Mouse (Mus musculus) urinary bladder, postnatal 25 days (tissue): ENCODE data around the gene Abcb6.

Experiments used
- DNase-seq: peaks from one replicate; pipeline ENCODE4 v3.0.0; 2022; ENCODE audit warnings: low spot score

Gene Abcb6

GRCm38 (mm10) chr1:75145589-75145988 lies 34.6 kb downstream of the Abcb6 start:
- no peak for DNase-seq

DNA sequence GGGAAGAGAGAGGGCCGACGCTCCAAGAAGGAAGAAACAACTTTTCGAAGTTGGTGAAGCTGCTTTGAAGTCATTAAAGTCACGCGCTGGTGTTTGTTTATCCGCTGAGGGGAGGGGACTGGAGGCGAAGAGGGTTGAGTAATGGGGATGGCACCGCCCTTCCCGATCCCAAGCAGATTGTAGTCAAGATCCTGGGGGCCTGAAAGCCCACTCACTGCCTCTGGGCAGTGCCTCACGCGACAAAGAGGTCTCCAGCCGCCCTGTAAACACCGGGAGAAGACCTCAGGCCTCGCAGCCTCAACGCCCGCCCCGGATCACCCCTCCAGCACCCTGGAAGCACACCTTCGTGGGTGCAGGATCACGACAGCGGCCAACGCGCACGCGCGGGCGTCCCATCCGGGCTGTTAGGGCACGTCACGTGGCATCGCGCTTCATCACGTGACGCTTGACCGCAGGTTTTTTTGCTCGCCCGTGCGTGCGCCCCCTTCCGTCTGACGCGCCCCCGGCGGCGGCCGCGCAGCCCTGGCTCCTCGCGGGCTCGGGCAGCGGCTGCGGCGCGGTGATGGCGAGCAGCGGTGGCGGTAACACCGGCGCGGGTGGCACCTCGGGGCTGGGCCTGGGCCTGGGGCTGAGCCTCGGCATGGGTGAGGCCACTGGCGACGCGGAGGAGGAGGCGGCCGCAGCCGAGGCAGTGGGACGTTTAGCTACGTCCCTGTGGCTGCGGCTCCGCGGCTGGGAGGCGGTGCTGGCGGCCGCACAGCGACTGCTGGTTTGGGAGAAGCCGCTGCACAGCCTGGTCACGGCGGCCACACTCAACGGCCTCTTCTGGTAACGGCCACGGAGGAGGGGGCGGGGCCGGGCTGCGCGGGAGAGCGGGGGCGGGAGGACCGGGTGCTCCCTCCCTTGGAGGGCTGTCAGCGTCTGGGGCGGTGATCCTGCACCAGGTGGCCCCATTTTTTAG lies 37.6 kb downstream of the Abcb6 start, which contains the start of the genes Cnppd1 and Retreg2:
Cnppd1 (minus strand) TSS at position 411 of the 961 bp plus-strand sequence.
Retreg2 (plus strand) TSS at position 478 of the 961 bp plus-strand sequence.
- peak; percentile 96 for DNase-seq

DNA sequence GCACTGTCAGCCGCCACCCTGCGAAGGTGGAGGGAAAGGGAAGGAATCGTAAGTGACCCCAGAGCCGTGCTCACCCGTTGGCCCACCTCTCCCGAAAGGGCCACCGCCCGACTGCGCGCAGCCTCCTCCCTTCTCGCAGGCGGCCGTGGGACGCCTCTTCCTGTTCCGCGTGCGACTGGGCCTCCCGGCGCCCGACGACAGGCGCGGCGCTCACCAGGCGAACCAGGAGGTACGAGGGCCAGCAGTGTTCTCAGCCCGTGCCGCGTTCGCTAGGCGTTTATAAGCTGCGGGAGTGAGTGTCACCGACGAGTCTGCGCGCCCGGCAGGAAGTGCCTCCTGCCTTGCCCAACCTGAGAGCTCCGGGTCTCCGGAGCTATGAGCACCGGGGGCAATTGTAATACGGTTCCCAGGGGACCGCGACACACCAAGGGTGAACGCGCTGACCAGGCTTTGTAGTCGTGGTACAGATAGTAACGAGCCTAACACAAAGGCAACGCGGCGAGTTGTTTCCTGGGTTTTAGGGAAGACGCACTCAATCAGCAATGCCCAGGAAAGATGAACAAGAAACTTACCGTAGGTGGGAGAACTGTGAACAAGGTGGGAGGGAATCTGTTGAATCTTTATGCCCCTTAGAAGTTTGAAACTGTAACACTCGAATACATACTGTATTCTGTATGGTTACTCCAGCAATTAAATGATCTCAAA lies 38.6 kb downstream of the Abcb6 start:
- DNase-seq = peak; percentile 62

DNA sequence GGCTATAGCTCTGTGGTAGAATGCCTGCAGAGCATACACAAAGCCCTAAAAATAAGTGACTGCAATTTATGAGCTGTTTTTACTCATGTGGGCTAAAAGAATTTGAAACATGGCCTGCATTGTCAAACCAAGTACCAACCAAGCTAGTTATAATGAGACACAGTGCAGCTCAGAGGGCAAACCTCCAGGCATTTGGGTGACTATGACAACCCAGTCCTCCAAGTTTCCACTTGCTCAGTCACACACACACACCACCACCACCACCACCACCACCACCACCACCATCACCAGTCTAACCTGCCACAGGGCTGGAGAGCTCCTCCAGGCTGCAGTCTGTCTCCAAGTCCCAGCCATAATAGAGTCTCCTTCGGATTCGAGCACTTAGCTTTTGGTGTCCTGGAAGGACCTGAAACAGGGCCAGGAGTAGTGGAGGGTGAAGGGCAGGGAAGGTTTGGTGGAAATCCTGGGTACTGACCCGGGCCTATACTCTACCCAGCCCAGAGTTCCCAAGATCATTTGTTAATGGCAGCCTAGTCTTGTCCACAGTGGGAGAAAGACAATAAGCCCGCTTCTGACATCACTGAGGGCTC lies 39.5 kb downstream of the Abcb6 start:
- no peak for DNase-seq

DNA sequence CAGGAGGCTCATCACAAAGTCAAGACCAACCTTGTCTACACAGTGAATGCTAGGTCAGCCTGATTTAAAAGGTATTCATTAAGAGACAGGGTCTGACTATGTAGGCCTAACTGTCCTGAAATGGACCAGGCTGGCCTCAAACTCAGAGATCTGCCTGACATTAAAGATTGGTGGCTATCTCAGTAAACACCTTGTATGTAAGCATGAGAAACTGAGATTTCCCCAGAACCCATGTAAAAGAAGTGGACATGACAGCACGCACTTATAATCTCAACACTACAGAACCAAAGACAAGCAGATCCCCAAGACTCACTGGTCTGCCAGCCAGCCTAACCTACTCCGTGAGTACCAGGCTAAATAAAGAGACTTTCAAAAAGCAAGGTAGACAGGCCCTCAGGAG lies 41.7 kb downstream of the Abcb6 start:
- no peak for DNase-seq

DNA sequence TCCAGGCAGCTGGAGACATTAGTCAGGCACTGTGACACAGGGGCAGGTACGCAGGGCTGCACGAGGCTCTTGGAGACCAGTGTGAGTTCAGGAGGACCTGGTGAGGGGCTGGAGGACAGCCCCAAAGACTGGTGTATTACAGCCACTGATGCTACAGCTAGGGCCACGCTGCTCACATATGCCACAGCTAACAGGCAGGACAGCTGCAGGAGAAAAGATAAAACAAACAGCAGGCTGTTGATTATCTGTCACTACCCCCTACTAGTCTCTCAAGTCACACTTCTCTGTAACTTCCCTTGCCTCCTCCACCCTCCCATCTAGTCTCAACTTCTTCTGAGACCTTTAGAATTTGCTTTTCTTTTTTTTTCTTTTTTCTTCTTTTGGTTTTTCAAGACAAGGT lies 43.5 kb downstream of the Abcb6 start:
- DNase-seq = no peak

DNA sequence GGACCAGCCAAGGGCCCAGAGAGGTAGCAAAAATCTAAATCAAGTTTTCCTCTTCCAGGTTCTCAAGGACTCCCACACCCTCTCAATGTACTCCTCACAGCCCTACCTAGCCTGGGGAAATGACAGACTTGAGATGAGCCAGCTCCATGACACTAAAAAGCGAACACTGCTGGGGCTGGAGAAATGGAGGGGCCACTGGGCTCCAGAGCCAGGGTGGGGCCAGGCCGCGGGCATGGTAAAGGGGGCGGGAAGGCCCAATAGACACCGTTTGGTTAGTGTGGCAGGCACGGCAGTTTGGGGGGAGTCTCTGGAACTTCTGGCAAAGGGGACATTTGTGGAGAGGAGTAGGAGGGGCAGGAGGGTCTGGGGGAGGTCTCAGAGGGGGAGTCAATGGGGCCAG lies 43.9 kb downstream of the Abcb6 start:
- DNase-seq = no peak

DNA sequence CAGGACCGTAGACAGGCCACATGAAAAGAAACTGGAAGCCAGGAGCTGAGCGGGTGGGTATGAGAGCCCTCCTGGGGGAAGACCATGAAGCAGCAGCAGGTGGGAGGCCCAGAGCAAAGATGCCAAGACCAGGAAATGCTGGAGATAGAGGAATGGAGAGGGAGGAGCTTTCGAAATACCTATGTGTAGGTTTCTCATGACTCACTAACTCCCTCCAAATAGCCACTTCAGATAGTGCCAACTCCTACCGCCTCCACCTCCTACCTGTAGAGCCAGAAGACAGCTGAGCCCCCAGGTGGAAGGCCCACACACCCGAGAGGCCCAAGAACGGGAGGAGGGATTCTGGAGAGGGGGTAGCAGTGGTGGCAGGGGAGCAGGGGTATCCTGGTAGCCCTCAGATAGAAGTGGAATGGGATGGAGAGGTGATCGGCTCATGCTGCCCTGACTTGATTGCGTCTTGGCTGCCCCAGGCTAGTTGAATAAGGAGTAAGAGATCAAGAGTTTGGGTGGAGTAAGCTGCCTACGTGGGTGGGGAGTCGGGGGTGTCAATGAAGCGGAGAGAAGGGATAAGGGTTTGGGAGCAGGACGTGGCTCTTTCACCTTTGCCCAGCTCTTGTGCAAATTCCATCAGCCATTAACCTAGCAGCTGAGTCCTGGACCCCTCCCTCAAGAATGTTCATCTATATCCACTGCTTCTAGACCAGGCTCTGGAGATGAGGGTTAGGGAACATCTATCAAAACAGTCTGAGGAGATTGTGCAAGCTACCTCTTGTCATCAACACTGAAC lies 46.6 kb downstream of the Abcb6 start, which contains the start of gene Slc23a3:
Slc23a3 (minus strand) TSS at position 470 of the 787 bp plus-strand sequence.
- DNase-seq = no peak

GRCm38 (mm10) chr1:75128641-75129040 lies 51.6 kb downstream of the Abcb6 start:
- DNase-seq = no peak

- no peak for DNase-seq
These were observed 54.8 kb downstream of the Abcb6 start for GRCm38 (mm10) chr1:75125418-75125817.

DNA sequence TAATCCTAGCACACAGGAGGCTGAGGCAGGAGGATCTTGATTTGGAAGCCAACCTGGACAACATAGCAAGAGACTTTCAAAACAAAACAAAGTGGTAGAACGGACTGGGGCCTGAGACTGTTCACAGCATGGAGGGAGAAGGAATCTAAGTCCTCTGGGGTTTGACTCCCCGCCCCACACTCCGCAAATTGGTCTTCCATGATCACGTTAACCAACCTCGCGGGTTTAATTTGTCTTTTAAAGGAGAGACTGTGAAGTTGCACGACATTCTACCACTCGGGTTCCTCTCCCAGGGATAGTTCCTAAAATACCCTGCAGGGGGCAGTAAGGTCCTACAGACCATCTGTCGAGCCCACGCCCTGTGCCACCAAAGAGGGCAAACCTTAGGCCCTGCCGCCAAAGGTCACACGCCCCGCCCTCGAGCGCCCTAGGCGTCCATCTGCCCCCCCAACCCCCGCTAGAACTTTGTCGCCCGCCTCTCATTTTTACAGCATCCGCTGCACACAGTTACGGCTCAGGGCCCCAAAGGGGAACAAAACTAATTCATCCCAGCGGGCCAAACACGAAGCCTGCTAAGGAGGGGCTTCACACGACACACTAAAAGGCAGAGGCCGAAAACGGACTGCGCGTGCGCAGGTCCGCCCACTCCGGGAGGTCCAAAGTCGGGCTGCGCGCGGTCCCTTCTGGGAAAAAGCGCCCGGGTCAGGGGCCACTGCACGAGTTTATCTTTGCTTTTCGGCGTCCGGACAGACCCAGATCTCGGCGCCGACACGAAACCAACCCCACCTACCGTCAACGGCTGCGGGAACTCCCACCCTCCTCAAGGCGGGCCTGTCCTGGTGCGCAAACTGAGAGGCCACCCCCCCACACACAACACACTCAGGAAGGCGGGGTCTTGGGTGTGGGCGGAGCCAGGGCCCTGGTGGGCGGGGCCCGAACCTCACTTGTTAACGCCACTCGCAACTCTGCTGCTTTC lies 55.6 kb downstream of the Abcb6 start, which contains the start of gene Nhej1:
Nhej1 (minus strand) TSS at position 855 of the 976 bp plus-strand sequence.
- peak; percentile 92 for DNase-seq

DNA sequence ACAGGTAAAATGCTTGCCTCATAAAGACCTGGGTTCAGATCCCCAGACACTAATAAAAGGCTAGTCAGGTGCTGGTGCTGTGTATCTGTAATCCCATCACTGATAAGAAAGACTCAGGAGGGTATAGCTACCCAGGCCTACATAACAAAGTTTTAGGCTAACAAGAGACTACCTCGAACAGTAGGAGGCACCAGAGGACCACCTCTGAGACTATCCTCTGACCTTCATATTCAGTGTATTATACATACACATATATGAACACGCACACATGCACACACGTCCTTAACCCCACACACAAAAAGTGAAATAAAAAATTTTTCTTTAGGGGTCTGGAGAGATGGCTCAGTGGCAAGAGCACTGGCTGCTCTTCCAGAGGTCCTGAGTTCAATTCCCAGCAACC lies 58.0 kb downstream of the Abcb6 start:
- no peak for DNase-seq
